Mouse (Mus musculus) liver, postnatal 0 days (tissue): ENCODE data around the gene Teddm1b. TPM values are rescaled to one million over a fixed set of nuclear protein-coding genes. Genes with fewer than 3 reads are reported as not detected.

Experiments used
- ATAC-seq: fragments of 200-750 bp; cut with Nextera tagmentation; 2 replicates; pipeline ENCODE4 v1.8.0; 2017; ENCODE audit warnings: mild to moderate bottlenecking, moderate library complexity
- DNase-seq: peaks from one replicate; pipeline ENCODE4 v3.0.0-alpha.2; 2016
- H3K27ac ChIP-seq: fragments of 300-500 bp; sonication (generic); 2 replicates; pipeline ENCODE4 v1.5.1; 2014; ENCODE audit warnings: antibody characterized with exemption, moderate library complexity, mild to moderate bottlenecking, low read depth
- H3K27me3 ChIP-seq: fragments of 300-500 bp; sonication (generic); 2 replicates; pipeline ENCODE4 v1.6.1; 2014; ENCODE audit warnings: low read length, control low read depth, mixed read lengths; ENCODE audit not compliant: insufficient read depth
- H3K36me3 ChIP-seq: fragments of 300-500 bp; sonication (generic); replicated peaks from 2 replicates; pipeline ENCODE4 v1.6.1; 2014; ENCODE audit warnings: mild to moderate bottlenecking, control low read depth, low read length, moderate library complexity, mixed read lengths; ENCODE audit not compliant: insufficient read depth
- H3K4me1 ChIP-seq: fragments of 300-500 bp; sonication (generic); 2 replicates; pipeline ENCODE4 v1.6.1; 2014; ENCODE audit warnings: antibody characterized with exemption, mild to moderate bottlenecking, control low read depth; ENCODE audit not compliant: insufficient read depth
- H3K4me2 ChIP-seq: fragments of 300-500 bp; sonication (generic); 2 replicates; pipeline ENCODE4 v1.6.1; 2014; ENCODE audit warnings: low read depth, mild to moderate bottlenecking, low read length, moderate library complexity, mixed read lengths
- H3K4me3 ChIP-seq: fragments of 300-500 bp; sonication (generic); 2 replicates; pipeline ENCODE4 v1.5.1; 2014; ENCODE audit warnings: low read depth, low read length
- H3K9ac ChIP-seq: fragments of 300-500 bp; sonication (generic); replicated peaks from 2 replicates; pipeline ENCODE4 v1.6.1; 2014; ENCODE audit warnings: mild to moderate bottlenecking, moderate library complexity
- H3K9me3 ChIP-seq: fragments of 300-500 bp; sonication (generic); 2 replicates; pipeline ENCODE4 v1.6.1; 2016; ENCODE audit warnings: mild to moderate bottlenecking, control low read depth, low read length, mixed read lengths
- CTCF ChIP-seq: sonication (generic); IDR thresholded peaks from 2 replicates; pipeline ENCODE4 v1.5.1; 2016; ENCODE audit warnings: antibody characterized with exemption, low read depth
- EP300 ChIP-seq: IDR thresholded peaks from 2 replicates; pipeline ENCODE4 v1.6.1; 2016; ENCODE audit warnings: antibody characterized with exemption, low read depth, mild to moderate bottlenecking
- WGBS: fragments of 180-500 bp; shearing (Covaris S2); extraction: QIAGEN DNeasy Blood & Tissue Kit; methylation state at CpG from one replicate; pipeline ENCODE4 v1.1.7; 2014; ENCODE audit not compliant: insufficient replicate concordance; 5-methylcytosine and 5-hydroxymethylcytosine counted together
- polyA plus RNA-seq: library from polyadenylated mRNA; unstranded; fragments of >200 nt; fragmentation: Nextera tagmentation; extraction: Ambion mirVana; gene quantifications from 2 replicates; pipeline ENCODE4 v1.2.1, GENCODE M21; 2015

The Teddm1b gene
- 0.05 TPM in 2 replicates for polyA plus RNA-seq

DNA sequence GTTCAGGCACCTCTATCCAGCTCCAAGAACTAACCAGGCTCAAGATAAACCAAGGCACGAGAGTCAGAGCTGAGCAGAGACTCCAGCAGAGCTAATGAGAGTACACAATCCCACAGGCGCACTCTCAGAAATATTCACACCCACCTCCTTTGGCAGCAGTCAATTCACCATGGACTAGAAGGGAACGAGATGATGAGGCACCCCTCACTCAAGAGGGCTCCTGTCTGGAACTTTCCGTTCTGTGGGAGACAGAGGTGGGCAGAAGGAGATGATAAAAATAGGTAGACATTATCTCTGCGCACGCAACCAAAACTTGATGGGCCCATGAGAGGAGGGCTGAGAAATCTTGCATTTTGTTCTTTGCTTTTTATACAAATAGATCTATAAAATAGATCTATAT lies at the start of gene Teddm1b:
TSS of gene Teddm1b (plus strand) at position 301 of the 400 bp plus-strand sequence.
- ATAC-seq (no peak), DNase-seq (no peak)
- no peak within 1 kb of the TSS for H3K4me2 ChIP-seq
- no peak within 1 kb of the TSS for H3K27ac ChIP-seq
- H3K9me3 ChIP-seq = no peaks in the 10 kb centered on the region
- H3K4me3 ChIP-seq = no peak within 1 kb of the TSS
- 79% methylated on average over 6 of the region's 6 CpGs for WGBS
- H3K4me1 ChIP-seq = no peaks in the 10 kb centered on the region
- no peaks in the 10 kb centered on the region for H3K27me3 ChIP-seq
- H3K9ac ChIP-seq = no peak within 1 kb of the TSS
- TF ChIP-seq EP300 = no peak
- TF ChIP-seq CTCF = no peak
- no peaks in the 10 kb centered on the region for H3K36me3 ChIP-seq

DNA sequence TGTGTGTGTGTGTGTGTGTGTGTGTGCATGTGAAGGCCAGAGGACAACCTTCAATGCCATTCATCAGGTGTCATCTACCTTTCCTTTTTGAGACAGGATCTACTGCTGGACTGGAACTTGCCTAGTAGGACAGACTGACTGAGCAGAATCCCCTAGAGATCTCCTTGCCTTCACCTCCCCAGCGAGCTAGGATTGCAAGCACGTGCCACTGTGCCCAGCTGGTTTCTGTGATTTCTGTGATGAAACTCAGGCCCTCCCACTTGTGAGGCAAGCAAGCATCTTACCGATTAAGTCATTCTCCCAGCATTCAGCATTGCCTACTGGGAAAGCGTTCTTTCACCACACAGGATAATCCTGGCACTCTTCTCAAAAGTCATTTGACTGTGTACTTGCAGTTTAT lies 43.4 kb upstream of the Teddm1b start:
- WGBS = 78% methylated on average over 4 of the region's 4 CpGs
- Histone ChIP-seq H3K36me3 (no peaks in the 10 kb centered on the region), H3K4me3 (no peak overlapping the region), H3K27ac (no peak overlapping the region), H3K4me1 (no peaks in the 10 kb centered on the region), H3K4me2 (no peak overlapping the region), H3K9me3 (no peaks in the 10 kb centered on the region), H3K27me3 (no peaks in the 10 kb centered on the region), H3K9ac (no peak overlapping the region)
- ATAC-seq = no peak
- TF ChIP-seq EP300 (no peak), CTCF (no peak)
- DNase-seq = no peak

DNA sequence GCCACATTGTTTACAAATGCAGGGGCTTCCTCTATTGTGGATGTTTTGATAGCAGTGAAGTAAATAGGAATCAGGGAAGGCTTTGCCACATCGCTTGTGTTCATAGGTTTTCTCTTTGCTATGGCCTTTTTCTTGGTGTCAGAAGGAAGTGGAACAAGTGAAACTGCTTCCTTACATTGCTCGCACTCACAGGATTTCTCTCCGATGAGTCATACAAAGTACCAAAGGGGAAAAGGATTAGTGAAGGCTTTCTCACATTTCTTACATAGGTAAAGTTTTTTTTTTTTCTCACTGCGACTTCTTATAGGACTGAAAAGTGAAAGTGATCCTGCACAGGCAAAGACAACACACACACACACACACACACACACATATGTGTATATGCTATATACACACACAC lies 38.1 kb upstream of the Teddm1b start:
- Histone ChIP-seq H3K9me3 (no peaks in the 10 kb centered on the region), H3K9ac (no peak overlapping the region), H3K4me2 (no peak overlapping the region), H3K36me3 (no peaks in the 10 kb centered on the region), H3K27me3 (no peaks in the 10 kb centered on the region), H3K27ac (no peak overlapping the region), H3K4me3 (no peak overlapping the region), H3K4me1 (no peaks in the 10 kb centered on the region)
- 44% methylated on average over 4 of the region's 4 CpGs for WGBS
- no peak for DNase-seq
- no peak for TF ChIP-seq CTCF
- no peak for TF ChIP-seq EP300
- ATAC-seq = no peak

DNA sequence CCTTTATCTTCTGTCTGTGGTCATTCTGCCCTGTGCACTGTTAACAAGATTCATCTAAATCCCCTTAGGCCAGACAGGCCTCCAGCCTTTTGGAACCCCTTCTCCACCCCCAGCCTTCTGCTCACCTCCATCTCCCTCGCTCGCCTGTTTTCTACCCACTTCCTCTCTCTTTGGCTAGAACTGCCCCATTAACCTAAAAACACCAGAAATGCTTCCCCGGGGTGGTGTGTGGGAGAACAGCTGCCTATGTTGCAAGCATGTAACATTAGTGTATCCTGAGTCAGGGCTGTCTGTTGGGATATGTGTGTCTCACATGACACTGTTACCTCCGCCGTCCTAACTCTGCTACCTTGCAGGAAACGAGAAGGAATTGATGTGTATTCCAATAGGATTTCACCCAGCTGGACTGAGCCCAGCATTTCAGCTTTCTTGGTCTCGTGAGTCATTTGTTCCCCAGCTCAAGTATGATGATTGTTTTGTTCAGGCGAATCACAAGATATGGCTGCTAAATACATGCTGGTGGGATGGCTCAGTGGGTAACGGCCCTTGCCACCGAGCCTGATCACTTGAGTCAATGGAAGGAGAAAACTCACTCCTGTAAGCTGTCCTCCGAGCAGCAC lies 31.9 kb upstream of the Teddm1b start:
- TF ChIP-seq CTCF (no peak), EP300 (no peak)
- H3K4me3 ChIP-seq = no peak overlapping the region
- DNase-seq (no peak), ATAC-seq (no peak)
- 64% methylated on average over 11 of the region's 11 CpGs for WGBS
- H3K9ac ChIP-seq = no peak overlapping the region
- H3K9me3 ChIP-seq = no peaks in the 10 kb centered on the region
- H3K4me1 ChIP-seq = no peaks in the 10 kb centered on the region
- no peak overlapping the region for H3K27ac ChIP-seq
- H3K36me3 ChIP-seq = no peaks in the 10 kb centered on the region
- no peaks in the 10 kb centered on the region for H3K27me3 ChIP-seq
- H3K4me2 ChIP-seq = no peak overlapping the region

DNA sequence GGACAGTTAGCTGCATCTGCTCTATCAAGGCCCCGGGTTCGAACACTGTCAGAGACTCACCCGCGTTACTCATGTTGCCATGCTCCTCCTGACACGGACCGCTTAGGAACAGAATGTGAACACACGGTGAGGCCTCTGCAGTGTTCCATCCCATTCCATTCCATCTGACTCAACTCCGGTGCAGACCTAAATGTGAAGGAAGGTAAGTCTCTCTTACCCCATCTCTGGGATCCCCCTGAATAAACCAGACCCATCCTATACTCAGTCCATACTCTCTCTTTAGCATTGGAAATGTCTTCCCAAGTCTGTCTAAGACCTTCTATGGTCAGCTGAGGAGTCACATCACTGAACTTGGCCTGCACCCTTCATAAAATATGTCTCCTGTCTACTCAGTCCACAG lies 30.1 kb upstream of the Teddm1b start, which contains the start of gene Rgsl1:
TSS of gene Rgsl1 (minus strand) at position 101 of the 400 bp plus-strand sequence.
- Histone ChIP-seq H3K4me3 (no peak within 1 kb of the TSS), H3K9ac (no peak within 1 kb of the TSS), H3K36me3 (no peaks in the 10 kb centered on the region), H3K9me3 (no peaks in the 10 kb centered on the region), H3K27ac (no peak within 1 kb of the TSS), H3K27me3 (no peaks in the 10 kb centered on the region), H3K4me1 (no peaks in the 10 kb centered on the region), H3K4me2 (no peak within 1 kb of the TSS)
- no peak for ATAC-seq
- 90% methylated on average over 8 of the region's 8 CpGs for WGBS
- DNase-seq = no peak
- TF ChIP-seq CTCF (no peak), EP300 (no peak)

DNA sequence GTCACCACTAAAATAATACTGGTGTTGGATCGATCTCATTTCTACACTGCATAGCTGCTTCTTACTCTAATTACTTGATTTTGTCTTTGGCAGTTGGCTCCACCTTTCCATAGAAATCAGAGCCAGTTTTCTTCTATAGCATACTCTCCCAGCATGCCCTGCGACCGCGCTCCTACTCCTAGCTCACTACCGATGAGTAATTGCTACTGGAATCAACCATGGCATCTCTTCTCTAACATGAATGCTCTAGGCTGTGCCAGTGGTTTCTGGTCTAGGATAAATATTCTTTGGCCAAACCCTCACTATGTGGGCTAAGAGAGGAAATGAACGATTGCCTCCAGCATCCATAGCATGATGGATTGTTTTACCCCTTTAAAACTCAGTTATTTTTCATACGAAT lies 27.7 kb upstream of the Teddm1b start:
- H3K9me3 ChIP-seq = no peaks in the 10 kb centered on the region
- 81% methylated on average over 7 of the region's 7 CpGs for whole genome bisulfite sequencing
- H3K4me3 ChIP-seq = no peak overlapping the region
- H3K36me3 ChIP-seq = no peaks in the 10 kb centered on the region
- no peak overlapping the region for H3K27ac ChIP-seq
- no peak for TF ChIP-seq EP300
- TF ChIP-seq CTCF = no peak
- no peak for DNase-seq
- H3K4me2 ChIP-seq = no peak overlapping the region
- H3K9ac ChIP-seq = no peak overlapping the region
- ATAC-seq = no peak
- no peaks in the 10 kb centered on the region for H3K4me1 ChIP-seq
- H3K27me3 ChIP-seq = no peaks in the 10 kb centered on the region
